Mouse (Mus musculus) kidney, postnatal 0 days (tissue): ENCODE measurements around the gene Plet1. TPM values are rescaled to one million over a fixed set of nuclear protein-coding genes. Genes with fewer than 3 reads are reported as not detected.

ENCODE experiments used
- ATAC-seq: fragments of 200-750 bp; cut with Nextera tagmentation; replicated peaks from 2 replicates; pipeline ENCODE4 v1.8.0; 2017; ENCODE audit warnings: low read depth, moderate number of reproducible peaks, moderate TSS enrichment, moderate library complexity; ENCODE audit not compliant: low FRiP score
- DNase-seq: peaks from one replicate; pipeline ENCODE4 v3.0.0-alpha.2; 2016; ENCODE audit warnings: low spot score
- H3K27ac ChIP-seq: fragments of 300-500 bp; sonication (generic); 2 replicates; pipeline ENCODE4 v1.5.1; 2014; ENCODE audit warnings: mild to moderate bottlenecking
- H3K27me3 ChIP-seq: fragments of 300-500 bp; sonication (generic); 2 replicates; pipeline ENCODE4 v1.6.1; 2014; ENCODE audit warnings: low read length, mixed read lengths; ENCODE audit not compliant: insufficient read depth
- H3K36me3 ChIP-seq: fragments of 300-500 bp; sonication (generic); 2 replicates; pipeline ENCODE4 v1.6.1; 2014; ENCODE audit warnings: low read length, mixed read lengths; ENCODE audit not compliant: insufficient read depth
- H3K4me1 ChIP-seq: fragments of 300-500 bp; sonication (generic); replicated peaks from 2 replicates; pipeline ENCODE4 v1.6.1; 2014; ENCODE audit warnings: antibody characterized with exemption, low read length, mixed read lengths; ENCODE audit not compliant: insufficient read depth
- H3K4me2 ChIP-seq: fragments of 300-500 bp; sonication (generic); 2 replicates; pipeline ENCODE4 v1.6.1; 2014; ENCODE audit warnings: mild to moderate bottlenecking, low read length, moderate library complexity, mixed read lengths
- H3K4me3 ChIP-seq: fragments of 300-500 bp; sonication (generic); replicated peaks from 2 replicates; pipeline ENCODE4 v1.5.1; 2014; ENCODE audit warnings: low read depth, low read length
- H3K9ac ChIP-seq: fragments of 300-500 bp; sonication (generic); 2 replicates; pipeline ENCODE4 v1.6.1; 2014; ENCODE audit warnings: low read depth, low read length
- H3K9me3 ChIP-seq: fragments of 300-500 bp; sonication (generic); replicated peaks from 2 replicates; pipeline ENCODE4 v1.6.1; 2016; ENCODE audit warnings: low read length, inconsistent platforms, mixed read lengths
- CTCF ChIP-seq: IDR thresholded peaks from 2 replicates; pipeline ENCODE4 v1.5.1; 2016; ENCODE audit warnings: antibody characterized with exemption, low read depth, mild to moderate bottlenecking, moderate library complexity
- WGBS: fragments of 180-500 bp; shearing (Covaris S2); extraction: QIAGEN DNeasy Blood & Tissue Kit; methylation state at CpG from one replicate; pipeline ENCODE4 v1.1.7; 2014; 5-methylcytosine and 5-hydroxymethylcytosine counted together
- polyA plus RNA-seq: library from polyadenylated mRNA; unstranded; fragments of >200 nt; fragmentation: Nextera tagmentation; extraction: Ambion mirVana; gene quantifications from 2 replicates; pipeline ENCODE4 v1.2.1, GENCODE M21; 2015

Gene Plet1
- 53.4 and 54.5 TPM in 2 replicates for polyA plus RNA-seq

DNA sequence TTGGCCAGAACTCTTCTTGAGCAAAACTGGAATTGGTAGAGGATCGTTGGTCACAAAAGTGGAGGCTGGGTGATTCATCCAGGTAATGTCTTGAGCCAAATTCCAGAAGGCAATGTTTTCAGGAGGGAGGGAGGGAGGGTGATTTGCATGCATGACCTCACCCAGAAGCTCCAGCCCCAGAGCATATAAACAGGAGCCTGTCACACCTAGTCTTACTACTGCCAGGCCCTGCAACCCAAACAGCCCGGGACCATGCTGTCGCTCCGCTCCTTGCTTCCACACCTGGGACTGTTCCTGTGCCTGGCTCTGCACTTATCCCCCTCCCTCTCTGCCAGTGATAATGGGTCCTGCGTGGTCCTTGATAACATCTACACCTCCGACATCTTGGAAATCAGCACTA is at the start of gene Plet1:
TSS of gene Plet1 (plus strand) at position 215 of the 400 bp plus-strand sequence.
- Histone ChIP-seq H3K27me3 (no peaks in the 10 kb centered on the region), H3K27ac (peak within 1 kb of the TSS; percentile 51; the same call in 1 of the 2 replicates), H3K36me3 (no peaks in the 10 kb centered on the region), H3K4me1 (0 out of 2 replicates have a peak, but pooled peaks cover 2% of the 10 kb centered on the region), H3K4me3 (peak within 1 kb of the TSS; percentile 16), H3K9me3 (no peaks in the 10 kb centered on the region), H3K9ac (no peak within 1 kb of the TSS), H3K4me2 (peak within 1 kb of the TSS; percentile 39)
- no peak for DNase-seq
- 51% methylated on average over 6 of the region's 6 CpGs for WGBS
- ATAC-seq = peak; percentile 79
- no peak for TF ChIP-seq CTCF

- peak overlapping the region; percentile 11 for H3K4me2 ChIP-seq
Measured at GRCm38 (mm10) chr9:50449048-50449447, 45.3 kb upstream of the Plet1 start.

DNA sequence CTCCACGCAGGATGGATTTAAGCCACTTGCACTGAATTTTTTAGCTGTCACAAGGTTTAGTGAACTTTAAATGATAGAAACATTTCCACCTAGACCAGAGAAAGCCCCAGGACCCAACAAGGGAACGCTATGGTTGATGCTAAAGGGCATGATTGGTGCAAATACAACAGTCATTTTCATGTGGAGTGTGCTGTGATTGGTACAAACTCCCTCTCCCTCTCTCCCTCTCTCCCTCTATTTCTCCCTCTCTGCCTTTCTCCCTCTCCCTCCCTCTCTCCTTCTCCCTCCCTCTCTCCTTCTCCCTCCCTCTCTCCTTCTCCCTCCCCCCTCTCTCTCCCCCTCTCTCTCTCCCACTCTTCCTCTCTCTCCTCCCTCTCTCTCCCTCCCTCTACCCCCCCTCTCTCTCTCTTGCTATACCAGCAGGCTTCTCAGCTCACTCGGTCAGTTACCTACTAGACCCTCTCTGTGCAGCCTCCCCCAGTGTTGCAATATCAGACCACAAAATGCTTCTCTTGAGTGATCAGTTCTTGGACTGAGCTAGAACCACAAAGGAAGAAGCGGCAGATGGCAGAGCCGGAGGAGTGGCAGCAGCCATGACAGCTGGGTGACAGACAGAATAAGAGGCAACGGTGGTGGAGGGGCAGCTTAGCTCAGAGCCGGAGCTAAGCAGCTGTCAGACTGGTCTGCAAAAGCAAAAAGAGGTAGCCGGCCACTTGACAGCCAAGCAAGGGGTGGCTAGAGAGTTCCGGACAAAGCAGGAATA is 42.7 kb upstream of the Plet1 start:
- Histone ChIP-seq H3K4me3 (no peak overlapping the region), H3K9me3 (no peaks in the 10 kb centered on the region), H3K4me1 (no peaks in the 10 kb centered on the region), H3K4me2 (peak overlapping the region; percentile 19; the same call in 1 of the 2 replicates), H3K9ac (no peak overlapping the region), H3K27me3 (no peaks in the 10 kb centered on the region), H3K36me3 (no peaks in the 10 kb centered on the region), H3K27ac (peak overlapping the region; percentile 27; the same call in 1 of the 2 replicates)
- DNase-seq = no peak
- TF ChIP-seq CTCF = no peak
- peak; percentile 30; the same call in 1 of the 2 replicates for ATAC-seq
- WGBS = 43% methylated on average over 9 of the region's 9 CpGs

More at GRCm38 (mm10) chr9:50449048-50449447, 45.3 kb upstream of the Plet1 start:
- Histone ChIP-seq H3K27me3 (no peaks in the 10 kb centered on the region), H3K9me3 (no peaks in the 10 kb centered on the region), H3K27ac (no peak overlapping the region), H3K4me1 (no peaks in the 10 kb centered on the region), H3K4me3 (no peak overlapping the region), H3K9ac (no peak overlapping the region), H3K36me3 (no peaks in the 10 kb centered on the region)
- peak; percentile 46 for DNase-seq
- TF ChIP-seq CTCF = no peak
- no peak for ATAC-seq
- 27% methylated on average over 13 of the region's 13 CpGs for WGBS

DNA sequence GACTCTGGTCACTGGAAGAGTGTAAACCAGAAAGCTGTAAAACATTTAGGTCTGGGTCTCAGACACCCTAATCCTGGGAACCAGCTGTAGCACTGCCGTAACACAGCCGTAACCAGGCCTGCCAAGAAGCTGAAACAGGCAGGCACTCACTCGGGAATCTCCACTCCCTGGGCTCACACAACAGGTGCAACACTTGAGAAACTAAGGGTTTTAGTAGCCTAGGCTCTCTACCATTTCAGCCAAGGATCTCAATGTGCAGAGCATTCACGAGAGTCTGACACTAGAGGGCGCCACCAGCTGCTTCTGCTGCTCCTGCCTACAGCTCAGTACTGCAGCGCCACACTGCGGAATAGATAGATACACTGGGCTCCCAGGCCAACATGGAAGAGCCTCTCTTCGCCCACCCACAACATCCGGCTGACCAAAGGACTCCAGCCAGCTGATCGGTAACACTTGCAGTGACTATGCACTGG is 42.0 kb upstream of the Plet1 start:
- H3K9ac ChIP-seq = no peak overlapping the region
- H3K27me3 ChIP-seq = no peaks in the 10 kb centered on the region
- H3K4me3 ChIP-seq = no peak overlapping the region
- H3K27ac ChIP-seq = peak overlapping the region; percentile 27; the same call in 1 of the 2 replicates
- peak overlapping the region; percentile 21 for H3K4me2 ChIP-seq
- H3K36me3 ChIP-seq = no peaks in the 10 kb centered on the region
- H3K9me3 ChIP-seq = no peaks in the 10 kb centered on the region
- WGBS = 10% methylated on average over 10 of the region's 10 CpGs
- H3K4me1 ChIP-seq = no peaks in the 10 kb centered on the region
- peak; percentile 100 for TF ChIP-seq CTCF
- DNase-seq (peak; percentile 96), ATAC-seq (peak; percentile 85)

DNA sequence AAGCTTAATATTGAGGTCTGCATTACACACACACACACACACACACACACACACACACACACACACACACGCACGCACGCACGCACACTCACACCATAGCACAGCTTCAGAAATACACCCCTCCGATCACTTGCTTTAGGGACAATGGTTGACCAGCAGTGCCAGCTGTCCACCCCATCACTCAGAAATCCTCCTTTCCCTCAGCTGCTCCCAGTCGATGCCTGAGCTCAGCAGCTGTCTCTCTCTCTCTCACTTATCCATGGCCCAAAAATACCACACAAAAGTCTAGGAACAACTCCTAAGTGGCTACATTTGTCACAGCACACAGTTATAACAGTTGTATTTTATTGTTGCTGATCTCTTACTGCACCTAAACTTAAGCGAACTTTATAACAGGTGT is 36.7 kb upstream of the Plet1 start:
- no peaks in the 10 kb centered on the region for H3K27me3 ChIP-seq
- WGBS = 86% methylated on average over 7 of the region's 7 CpGs
- H3K27ac ChIP-seq = no peak overlapping the region
- H3K4me1 ChIP-seq = no peaks in the 10 kb centered on the region
- no peak for DNase-seq
- H3K4me3 ChIP-seq = no peak overlapping the region
- H3K9ac ChIP-seq = no peak overlapping the region
- no peak for TF ChIP-seq CTCF
- H3K36me3 ChIP-seq = no peaks in the 10 kb centered on the region
- H3K9me3 ChIP-seq = no peaks in the 10 kb centered on the region
- ATAC-seq = no peak
- no peak overlapping the region for H3K4me2 ChIP-seq

- no peak for TF ChIP-seq CTCF
- 38% methylated on average over 2 of the region's 2 CpGs for WGBS
- DNase-seq (no peak), ATAC-seq (no peak)
- H3K27ac ChIP-seq = no peak overlapping the region
- no peaks in the 10 kb centered on the region for H3K36me3 ChIP-seq
- no peak overlapping the region for H3K4me3 ChIP-seq
- H3K27me3 ChIP-seq = no peaks in the 10 kb centered on the region
- no peak overlapping the region for H3K9ac ChIP-seq
- H3K4me2 ChIP-seq = no peak overlapping the region
- no peaks in the 10 kb centered on the region for H3K9me3 ChIP-seq
- 0 out of 2 replicates have a peak, but pooled peaks cover 4% of the 10 kb centered on the region for H3K4me1 ChIP-seq
Measured at GRCm38 (mm10) chr9:50459537-50459936, 34.8 kb upstream of the Plet1 start.
